Mouse (Mus musculus): ENCODE data around the gene Crim1. TPM values are rescaled to one million over a fixed set of nuclear protein-coding genes. Genes with fewer than 3 reads are reported as not detected.

Gene Crim1
- polyA plus RNA-seq, 1 experiment from 2014 or later = 4.7 TPM

DNA sequence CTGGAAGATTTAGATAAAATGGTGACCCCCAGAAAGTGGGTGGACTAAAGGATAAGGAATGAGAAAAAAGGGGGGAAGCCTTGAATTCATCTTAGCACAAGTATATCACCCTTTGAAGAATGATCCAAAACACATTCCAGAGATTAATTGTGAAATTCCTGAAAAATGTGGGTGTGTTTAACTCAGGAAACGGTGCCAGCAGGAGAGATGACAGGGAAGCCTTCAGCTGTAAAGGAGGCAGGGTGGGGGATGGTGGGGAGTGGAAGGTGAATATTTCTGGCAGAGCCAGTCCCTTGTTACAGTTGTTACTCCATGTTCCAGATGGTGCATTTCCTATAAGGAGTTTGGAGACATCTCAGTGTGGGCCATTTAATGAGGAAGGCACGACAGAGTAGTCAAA lies 6.4 kb downstream of the Crim1 start:
- no peak overlapping the region for H3K9ac ChIP-seq (ENCODE audit: low read length)
- WGBS = 14% methylated on average over 2 of the region's 2 CpGs

DNA sequence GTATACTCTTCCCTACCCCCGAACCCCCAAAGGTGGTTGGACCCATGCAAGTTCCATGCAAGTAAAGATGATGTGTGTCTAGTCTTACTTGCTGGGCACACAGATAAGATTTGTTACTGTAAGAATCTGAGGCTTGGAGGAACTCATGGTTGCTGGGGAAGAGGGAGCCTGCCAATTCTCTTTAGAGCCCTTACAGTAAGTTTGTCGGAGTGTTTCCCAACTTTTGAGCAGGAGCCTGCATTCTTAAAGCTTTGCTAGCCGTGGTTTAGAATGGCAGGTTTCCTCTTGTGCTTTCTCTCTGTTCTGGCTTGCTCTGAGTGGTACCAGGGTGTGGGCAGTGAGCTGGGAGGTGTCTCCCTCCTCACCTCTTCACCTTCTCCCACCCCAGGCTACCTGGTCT lies 7.2 kb downstream of the Crim1 start:
- no peak for ATAC-seq (ENCODE audit: low read depth)
- Histone ChIP-seq H3K4me1 (replicated peaks; ENCODE audit: control insufficient read depth, insufficient read depth, low read length) (peaks cover 30% of the 10 kb centered on the region), H3K27me3 (ENCODE audit: control insufficient read depth, insufficient read depth, low read depth, low read length) (peaks cover 10% of the 10 kb centered on the region; the same call in 1 of the 2 replicates), H3K4me3 (ENCODE audit: low read length) (no peak overlapping the region), H3K9ac (ENCODE audit: low read length) (no peak overlapping the region), H3K36me3 (ENCODE audit: control insufficient read depth, insufficient read depth, low read length) (no peaks in the 10 kb centered on the region), H3K9me3 (ENCODE audit: control insufficient read depth, low read length) (no peaks in the 10 kb centered on the region), H3K4me2 (ENCODE audit: low read depth, low read length) (no peak overlapping the region), H3K27ac (ENCODE audit: low read length) (no peak overlapping the region)
- 45% methylated on average over 3 of the region's 3 CpGs for WGBS

More for the DNA sequence above, 6.4 kb downstream of the Crim1 start:
- no peaks in the 10 kb centered on the region for H3K36me3 ChIP-seq (ENCODE audit: control insufficient read depth, insufficient read depth, low read length)
- no peaks in the 10 kb centered on the region for H3K9me3 ChIP-seq (ENCODE audit: control insufficient read depth, low read length)
- peaks cover 13% of the 10 kb centered on the region; the same call in 1 of the 2 replicates for H3K27me3 ChIP-seq (ENCODE audit: control insufficient read depth, insufficient read depth, low read depth, low read length)
- H3K4me3 ChIP-seq (ENCODE audit: low read length) = no peak overlapping the region
- no peak overlapping the region for H3K4me2 ChIP-seq (ENCODE audit: low read depth, low read length)
- no peak overlapping the region for H3K27ac ChIP-seq (ENCODE audit: low read length)
- ATAC-seq (ENCODE audit: low read depth) = peak; percentile 67
- peaks cover 30% of the 10 kb centered on the region for H3K4me1 ChIP-seq (replicated peaks; ENCODE audit: control insufficient read depth, insufficient read depth, low read length)

DNA sequence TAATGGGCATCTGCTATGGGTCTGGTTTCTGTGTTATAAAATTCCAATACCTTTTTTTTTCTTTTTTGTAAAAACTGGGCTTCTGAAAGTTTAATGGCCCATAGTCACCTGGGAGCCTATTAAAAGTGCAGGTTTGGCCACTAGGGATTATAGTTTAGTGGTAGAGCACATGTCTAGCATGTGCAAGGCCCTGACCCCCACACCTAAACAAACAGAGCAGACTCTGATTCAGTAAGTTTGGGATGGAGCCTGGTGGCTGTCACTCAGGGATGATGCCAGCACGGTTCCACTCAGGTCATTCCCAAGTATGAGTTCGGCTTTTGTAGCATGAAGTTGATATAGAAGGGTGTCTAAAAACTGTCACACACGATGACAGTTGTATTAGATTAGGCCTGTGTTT lies 8.8 kb downstream of the Crim1 start:
- Histone ChIP-seq H3K4me2 (ENCODE audit: low read depth, low read length) (no peak overlapping the region), H3K4me3 (ENCODE audit: low read length) (no peak overlapping the region), H3K9ac (ENCODE audit: low read length) (no peak overlapping the region), H3K4me1 (replicated peaks; ENCODE audit: control insufficient read depth, insufficient read depth, low read length) (peaks cover 23% of the 10 kb centered on the region), H3K9me3 (ENCODE audit: control insufficient read depth, low read length) (no peaks in the 10 kb centered on the region), H3K27ac (ENCODE audit: low read length) (no peak overlapping the region), H3K36me3 (ENCODE audit: control insufficient read depth, insufficient read depth, low read length) (no peaks in the 10 kb centered on the region), H3K27me3 (ENCODE audit: control insufficient read depth, insufficient read depth, low read depth, low read length) (peaks cover 4% of the 10 kb centered on the region; the same call in 1 of the 2 replicates)
- 56% methylated on average over 3 of the region's 3 CpGs for WGBS
- no peak for ATAC-seq (ENCODE audit: low read depth)

DNA sequence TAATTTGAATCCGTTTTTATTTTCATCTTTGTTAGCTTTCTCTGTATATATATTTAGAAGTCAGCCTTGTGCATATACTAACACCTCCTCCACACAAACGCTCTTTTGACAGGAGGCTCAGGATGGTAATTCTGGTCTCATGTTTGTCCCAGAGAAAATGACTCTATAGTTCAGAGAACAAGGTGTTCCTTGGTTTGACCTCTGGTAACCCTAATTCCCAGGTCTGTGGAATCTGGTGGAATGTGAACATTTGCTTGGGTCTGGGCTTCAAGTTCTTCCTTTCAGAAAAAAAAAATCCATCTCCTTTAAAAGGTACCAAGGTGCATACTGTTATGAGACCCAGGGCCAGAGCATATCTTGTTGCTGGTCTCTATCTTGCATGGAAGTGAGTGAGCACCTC lies 9.6 kb downstream of the Crim1 start:
- WGBS = 84% methylated on average over 2 of the region's 2 CpGs
- H3K36me3 ChIP-seq (ENCODE audit: control insufficient read depth, insufficient read depth, low read length) = no peaks in the 10 kb centered on the region

DNA sequence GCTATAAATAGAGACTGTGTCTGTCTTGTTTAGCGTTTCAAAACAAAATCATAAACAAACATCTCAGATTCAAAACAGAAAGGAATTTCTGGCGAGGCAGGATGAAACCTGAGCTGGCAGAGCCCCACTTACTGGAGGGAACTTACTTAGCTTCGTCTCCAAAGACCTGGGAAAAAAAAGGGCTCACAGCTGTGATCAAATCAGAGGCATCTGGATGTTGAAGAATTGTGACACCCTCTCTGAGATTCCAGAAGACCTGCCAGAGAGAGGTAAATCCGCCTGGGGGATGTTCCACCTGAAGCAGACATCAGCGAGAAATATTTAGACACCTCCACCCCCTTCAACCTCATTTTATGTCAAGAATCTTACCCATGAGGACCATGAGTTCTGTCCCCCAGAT lies 11.8 kb downstream of the Crim1 start:
- H3K27ac ChIP-seq (ENCODE audit: low read length) = no peak overlapping the region
- H3K4me3 ChIP-seq (ENCODE audit: low read length) = no peak overlapping the region
- no peak overlapping the region for H3K4me2 ChIP-seq (ENCODE audit: low read depth, low read length)
- no peaks in the 10 kb centered on the region for H3K36me3 ChIP-seq (ENCODE audit: control insufficient read depth, insufficient read depth, low read length)
- no peak for ATAC-seq (ENCODE audit: low read depth)
- H3K4me1 ChIP-seq (replicated peaks; ENCODE audit: control insufficient read depth, insufficient read depth, low read length) = peaks cover 14% of the 10 kb centered on the region
- no peak overlapping the region for H3K9ac ChIP-seq (ENCODE audit: low read length)
- 55% methylated on average over 5 of the region's 5 CpGs for WGBS
- no peaks in the 10 kb centered on the region for H3K9me3 ChIP-seq (ENCODE audit: control insufficient read depth, low read length)
- no peaks in the 10 kb centered on the region; the same call in 1 of the 2 replicates for H3K27me3 ChIP-seq (ENCODE audit: control insufficient read depth, insufficient read depth, low read depth, low read length)

More for the DNA sequence above, 9.6 kb downstream of the Crim1 start:
- Histone ChIP-seq H3K9ac (ENCODE audit: low read length) (no peak overlapping the region), H3K4me2 (ENCODE audit: low read depth, low read length) (no peak overlapping the region), H3K9me3 (ENCODE audit: control insufficient read depth, low read length) (no peaks in the 10 kb centered on the region), H3K4me3 (ENCODE audit: low read length) (no peak overlapping the region), H3K4me1 (replicated peaks; ENCODE audit: control insufficient read depth, insufficient read depth, low read length) (peaks cover 26% of the 10 kb centered on the region), H3K27ac (ENCODE audit: low read length) (no peak overlapping the region), H3K27me3 (ENCODE audit: control insufficient read depth, insufficient read depth, low read depth, low read length) (no peaks in the 10 kb centered on the region; the same call in 1 of the 2 replicates)
- ATAC-seq (ENCODE audit: low read depth) = no peak

DNA sequence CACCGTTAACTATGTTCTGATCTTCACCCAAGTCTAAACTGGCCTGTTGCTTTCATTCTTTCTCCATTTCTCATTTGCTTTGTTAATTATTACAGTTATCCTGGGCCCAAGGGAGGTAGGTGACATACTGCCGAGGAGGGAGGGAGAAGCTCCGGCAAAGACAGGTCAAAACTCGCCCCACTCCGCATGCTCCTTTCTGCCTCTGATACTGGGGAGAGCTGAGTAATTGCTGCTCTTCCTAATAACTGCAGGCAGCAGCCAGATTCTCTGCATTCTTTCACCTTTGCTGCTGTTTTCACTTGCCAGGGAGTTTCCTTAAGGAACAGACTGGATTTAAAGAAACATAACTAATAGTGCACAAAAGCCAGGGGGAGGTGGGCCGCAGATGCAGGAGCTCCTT lies 13.1 kb downstream of the Crim1 start:
- no peak overlapping the region for H3K9ac ChIP-seq (ENCODE audit: low read length)
- no peak for ATAC-seq (ENCODE audit: low read depth)
- 60% methylated on average over 6 of the region's 6 CpGs for WGBS
- no peaks in the 10 kb centered on the region for H3K9me3 ChIP-seq (ENCODE audit: control insufficient read depth, low read length)
- H3K4me1 ChIP-seq (replicated peaks; ENCODE audit: control insufficient read depth, insufficient read depth, low read length) = peaks cover 10% of the 10 kb centered on the region; the same call in 1 of the 2 replicates
- no peaks in the 10 kb centered on the region for H3K36me3 ChIP-seq (ENCODE audit: control insufficient read depth, insufficient read depth, low read length)
- H3K27me3 ChIP-seq (ENCODE audit: control insufficient read depth, insufficient read depth, low read depth, low read length) = no peaks in the 10 kb centered on the region; the same call in 1 of the 2 replicates
- no peak overlapping the region for H3K4me3 ChIP-seq (ENCODE audit: low read length)
- no peak overlapping the region for H3K4me2 ChIP-seq (ENCODE audit: low read depth, low read length)
- no peak overlapping the region for H3K27ac ChIP-seq (ENCODE audit: low read length)

DNA sequence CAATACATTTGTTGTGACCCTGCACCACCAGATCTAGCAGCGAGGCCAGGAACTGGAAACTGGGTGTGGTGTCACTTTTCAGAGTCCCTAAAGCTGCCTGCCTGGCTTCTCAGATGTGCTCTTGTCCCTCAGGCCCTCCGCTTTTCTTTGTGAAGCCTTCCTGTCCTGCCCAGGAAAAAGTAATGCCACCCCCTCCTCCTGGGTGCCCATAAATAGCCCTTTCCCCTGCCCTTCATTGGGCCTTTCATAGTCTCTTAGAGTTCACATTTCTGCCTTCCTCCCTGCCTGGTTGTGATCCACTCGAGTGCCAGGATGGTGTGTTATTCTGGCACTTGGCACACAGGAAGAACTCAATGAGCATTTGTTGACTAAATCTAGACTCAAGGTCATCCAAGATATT lies 16.5 kb downstream of the Crim1 start:
- Histone ChIP-seq H3K27me3 (ENCODE audit: control insufficient read depth, insufficient read depth, low read depth, low read length) (no peaks in the 10 kb centered on the region; the same call in 1 of the 2 replicates), H3K9me3 (ENCODE audit: control insufficient read depth, low read length) (no peaks in the 10 kb centered on the region), H3K9ac (ENCODE audit: low read length) (no peak overlapping the region), H3K4me3 (ENCODE audit: low read length) (no peak overlapping the region), H3K36me3 (ENCODE audit: control insufficient read depth, insufficient read depth, low read length) (no peaks in the 10 kb centered on the region), H3K27ac (ENCODE audit: low read length) (no peak overlapping the region), H3K4me1 (replicated peaks; ENCODE audit: control insufficient read depth, insufficient read depth, low read length) (peaks cover 24% of the 10 kb centered on the region), H3K4me2 (ENCODE audit: low read depth, low read length) (no peak overlapping the region)
- no peak for ATAC-seq (ENCODE audit: low read depth)
- 65% methylated on average over 3 of the region's 3 CpGs for WGBS

DNA sequence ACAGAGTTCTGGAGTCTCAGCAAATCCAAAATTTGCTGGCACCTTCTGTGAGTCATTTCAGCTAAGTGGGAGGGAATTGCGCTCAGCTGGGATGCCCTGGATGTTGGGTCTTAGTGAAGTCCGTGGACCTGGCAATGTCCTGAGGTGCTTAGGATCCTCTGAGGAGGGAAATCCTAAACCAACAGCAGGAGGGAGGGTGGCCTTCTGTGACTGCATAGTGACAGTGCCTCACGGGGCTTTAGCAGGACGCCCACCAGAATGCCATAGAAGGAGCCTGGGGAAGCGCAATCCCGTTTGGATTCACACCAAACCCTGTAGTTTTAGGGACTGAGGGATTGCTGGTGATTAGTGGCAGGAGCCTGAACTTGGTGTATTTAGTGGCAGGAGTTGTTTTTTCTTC lies 17.4 kb downstream of the Crim1 start:
- peaks cover 28% of the 10 kb centered on the region for H3K4me1 ChIP-seq (replicated peaks; ENCODE audit: control insufficient read depth, insufficient read depth, low read length)
- 68% methylated on average over 6 of the region's 6 CpGs for WGBS

DNA sequence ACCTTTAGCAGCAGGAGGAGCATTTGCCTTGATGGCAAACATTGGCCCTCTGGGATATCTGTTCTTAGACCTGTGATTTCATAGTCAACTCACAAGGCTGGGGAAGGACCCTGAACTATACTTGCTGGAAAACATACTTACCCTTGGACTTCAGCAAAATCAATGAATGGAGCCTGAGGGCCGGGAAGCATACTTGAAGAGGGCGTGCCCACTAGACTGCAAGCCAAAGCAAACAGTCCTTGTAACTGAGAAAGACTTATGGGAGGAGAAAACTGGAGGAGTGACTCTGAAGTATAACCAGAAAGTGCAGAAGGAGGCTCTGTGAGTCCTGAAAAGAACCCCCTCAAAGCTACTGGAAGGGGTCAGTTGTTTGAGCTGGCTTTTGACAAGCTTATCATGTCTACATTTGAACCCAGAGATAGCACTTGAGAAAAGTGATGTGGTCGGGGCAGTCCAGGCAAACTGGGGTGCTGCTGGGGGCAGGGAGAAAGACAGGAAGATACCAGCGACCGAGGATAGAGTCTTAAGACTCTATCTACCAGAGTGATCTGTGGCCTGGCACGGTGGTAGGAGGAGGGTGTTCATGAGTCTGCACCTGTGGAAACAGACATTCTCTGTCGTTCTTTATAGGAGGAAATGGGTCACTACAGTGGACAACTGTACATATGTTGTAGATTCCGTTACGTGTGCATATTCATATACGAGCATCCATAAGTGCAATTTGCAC lies 18.6 kb downstream of the Crim1 start:
- Histone ChIP-seq H3K4me1 (replicated peaks; ENCODE audit: control insufficient read depth, insufficient read depth, low read length) (peaks cover 32% of the 10 kb centered on the region), H3K27me3 (ENCODE audit: control insufficient read depth, insufficient read depth, low read depth, low read length) (no peaks in the 10 kb centered on the region; the same call in none of the 2 replicates), H3K9ac (ENCODE audit: low read length) (no peak overlapping the region), H3K4me3 (ENCODE audit: low read length) (no peak overlapping the region), H3K4me2 (ENCODE audit: low read depth, low read length) (peak overlapping the region; percentile 34), H3K9me3 (ENCODE audit: control insufficient read depth, low read length) (no peaks in the 10 kb centered on the region), H3K27ac (ENCODE audit: low read length) (no peak overlapping the region), H3K36me3 (ENCODE audit: control insufficient read depth, insufficient read depth, low read length) (no peaks in the 10 kb centered on the region)
- WGBS = 64% methylated on average over 10 of the region's 10 CpGs
- ATAC-seq (ENCODE audit: low read depth) = peak; percentile 81

More for the DNA sequence above, 17.4 kb downstream of the Crim1 start:
- H3K27me3 ChIP-seq (ENCODE audit: control insufficient read depth, insufficient read depth, low read depth, low read length) = no peaks in the 10 kb centered on the region; the same call in 1 of the 2 replicates
- no peak overlapping the region for H3K9ac ChIP-seq (ENCODE audit: low read length)
- no peak for ATAC-seq (ENCODE audit: low read depth)
- H3K27ac ChIP-seq (ENCODE audit: low read length) = no peak overlapping the region
- no peak overlapping the region for H3K4me2 ChIP-seq (ENCODE audit: low read depth, low read length)
- H3K9me3 ChIP-seq (ENCODE audit: control insufficient read depth, low read length) = no peaks in the 10 kb centered on the region
- no peaks in the 10 kb centered on the region for H3K36me3 ChIP-seq (ENCODE audit: control insufficient read depth, insufficient read depth, low read length)
- no peak overlapping the region for H3K4me3 ChIP-seq (ENCODE audit: low read length)
